Mouse (Mus musculus): ENCODE measurements at regions not wholly inside any gene's neighbourhood (a gene's known extent, or its start where the extent isn't known, plus 50 kb on each side); places are given as distances from the start of the nearest gene placed in this dataset.
A peak's percentile ranks its signal among the peaks of the same experiment; 100 is the strongest.

DNA sequence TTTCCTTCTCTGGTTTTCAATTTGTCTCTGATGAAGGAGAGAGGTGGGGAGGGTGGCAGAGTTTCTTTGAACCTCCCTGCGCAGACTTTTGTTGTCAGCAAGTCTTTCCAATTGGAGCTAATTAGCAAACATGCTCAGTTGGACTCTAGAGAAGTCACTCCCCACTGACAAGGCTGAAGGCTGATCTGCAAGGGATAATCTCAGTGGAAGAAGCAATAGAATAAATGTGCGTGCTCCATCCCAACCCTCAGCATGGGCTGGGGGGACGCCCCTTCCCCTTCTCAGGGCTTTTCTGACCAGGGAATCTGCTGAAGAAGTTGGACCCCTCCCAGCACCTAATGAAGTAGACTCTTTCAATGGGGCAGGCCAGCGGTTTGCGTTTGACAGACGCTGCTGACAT is 353.8 kb downstream of the Pmp22 start:
- DNase-seq (ENCODE audit: low spot score): no peak

DNA sequence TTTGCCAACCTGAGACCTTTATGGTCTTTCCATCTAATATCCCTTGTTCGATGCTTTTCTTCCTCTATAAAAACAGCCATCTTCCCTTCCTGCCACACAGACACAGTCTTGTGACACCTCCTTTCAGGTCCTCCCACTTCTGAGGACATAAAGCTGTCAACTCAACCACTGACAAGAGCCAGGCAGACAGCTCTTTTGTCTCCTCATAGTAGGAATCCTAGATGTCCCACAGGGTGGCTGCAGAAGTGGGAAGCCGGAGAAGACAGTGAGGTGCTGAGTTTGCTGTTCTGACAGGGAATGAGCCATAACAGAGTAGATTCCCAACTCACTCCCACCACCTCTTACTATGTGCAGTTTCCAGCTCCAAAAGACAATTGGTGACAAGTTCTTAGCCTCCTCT is 358.4 kb downstream of the Pmp22 start:
- DNase-seq (ENCODE audit: low spot score): peak; percentile 22

GRCm38 (mm10) chr11:63502181-63502580 is 373.4 kb downstream of the Pmp22 start:
- no peak for DNase-seq (ENCODE audit: low spot score)

DNA sequence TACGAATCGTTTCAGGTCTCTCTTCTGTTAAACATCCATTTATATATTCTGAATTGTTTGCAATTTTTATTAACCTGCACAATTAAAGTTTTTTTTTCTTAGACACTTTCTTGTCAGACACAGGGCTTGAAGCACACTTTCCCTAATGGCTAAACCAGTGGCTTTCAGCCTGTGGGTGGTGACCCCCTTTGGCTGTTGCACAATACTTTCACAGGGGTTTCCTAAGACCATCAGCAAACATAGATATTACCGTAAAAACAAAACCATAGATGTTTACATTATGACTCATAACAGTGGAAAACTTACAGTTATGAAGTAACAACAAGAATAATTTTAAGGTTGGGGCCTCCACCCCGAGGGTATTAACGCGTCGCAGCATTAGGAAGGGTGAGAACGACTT is 378.6 kb downstream of the Pmp22 start:
- no peak for DNase-seq (ENCODE audit: low spot score)

- DNase-seq (ENCODE audit: low spot score): no peak
Observed at GRCm38 (mm10) chr11:63508727-63509126, 379.9 kb downstream of the Pmp22 start.

- no peak for DNase-seq (ENCODE audit: low spot score)
Observed at GRCm38 (mm10) chr11:63510611-63511010, 381.8 kb downstream of the Pmp22 start.

DNA sequence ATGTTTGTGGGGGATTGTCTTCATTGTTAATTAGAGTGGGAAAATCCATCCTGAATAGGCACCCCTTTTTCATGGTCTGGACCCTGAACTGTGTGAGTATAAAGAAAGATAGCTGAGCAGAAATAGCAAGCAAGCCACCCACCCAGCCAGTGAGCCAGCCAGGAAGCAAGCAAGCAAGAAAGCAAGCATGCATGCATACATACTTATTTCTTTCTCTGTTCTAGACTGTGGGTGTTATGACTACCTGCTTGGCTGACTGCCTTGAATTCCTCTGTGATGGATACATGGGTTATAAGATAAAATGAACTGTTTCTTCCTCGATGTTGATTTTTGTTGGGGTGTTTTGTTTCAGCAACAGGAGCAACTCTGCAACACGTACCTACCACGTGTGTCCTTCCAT is 385.8 kb downstream of the Pmp22 start:
- DNase-seq (ENCODE audit: low spot score): no peak

DNA sequence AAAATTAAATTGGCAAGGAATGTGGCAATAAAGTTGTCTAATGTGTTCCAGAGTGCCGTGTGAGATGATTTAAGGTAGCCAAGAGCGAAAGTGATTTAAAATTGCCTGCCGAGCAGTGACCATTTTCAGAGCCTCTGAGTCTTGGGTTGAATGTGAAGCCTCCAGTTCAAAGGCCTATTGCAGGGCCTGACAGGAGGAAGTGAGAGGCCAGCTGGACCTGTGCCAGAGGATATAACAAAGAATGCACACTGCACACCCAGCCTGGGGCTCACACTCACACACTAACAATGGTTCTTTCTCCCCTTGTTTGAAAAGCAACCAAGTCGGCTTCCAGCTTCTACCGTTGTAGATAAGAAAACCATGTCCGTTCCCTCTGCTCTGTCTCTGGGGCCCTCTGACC is 390.1 kb downstream of the Pmp22 start:
- DNase-seq (ENCODE audit: low spot score): peak; percentile 23

DNA sequence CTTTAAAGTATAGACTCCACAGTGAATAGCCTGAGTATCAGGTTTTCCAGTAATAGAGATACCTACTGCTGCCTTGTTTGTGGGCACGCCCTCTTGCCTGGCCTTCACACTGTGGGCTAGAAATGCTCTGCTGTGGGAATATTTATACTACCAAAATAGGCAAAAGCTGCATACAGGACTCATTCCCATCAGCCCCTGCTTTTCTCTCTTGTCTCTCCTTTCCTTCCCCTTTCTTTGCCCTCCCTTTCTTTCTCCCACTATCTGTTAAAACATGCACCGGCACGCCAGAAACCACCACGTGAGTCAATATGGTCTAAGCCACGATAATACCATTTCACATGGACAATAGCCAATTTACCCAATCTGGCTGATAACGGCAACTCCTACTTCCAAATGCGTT is 395.5 kb downstream of the Pmp22 start:
- DNase-seq (ENCODE audit: low spot score): no peak

DNA sequence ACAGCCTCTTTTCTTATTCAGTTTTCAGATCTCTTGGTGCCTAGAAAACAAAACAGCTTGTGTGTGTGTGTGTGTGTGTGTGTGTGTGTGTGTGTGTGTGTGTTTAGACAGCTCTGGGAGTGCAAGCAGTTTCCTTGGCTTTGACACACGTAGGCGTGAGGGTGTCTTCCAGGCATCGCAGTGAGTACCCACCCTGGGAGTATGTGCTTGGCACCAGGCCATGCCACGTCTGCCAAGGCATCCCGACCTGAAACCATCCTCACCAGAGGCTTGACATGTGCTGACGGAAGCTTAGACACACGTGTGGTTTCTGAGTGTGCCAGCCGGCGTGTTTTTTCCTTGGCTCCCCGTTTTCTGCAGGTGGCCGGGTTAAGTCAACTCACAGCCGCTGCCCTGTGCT is 396.6 kb downstream of the Pmp22 start:
- DNase-seq (ENCODE audit: low spot score): no peak

GRCm38 (mm10) chr11:63525956-63526355 is 396.1 kb downstream of the Hs3st3b1 start:
- no peak for DNase-seq (ENCODE audit: low spot score)

DNA sequence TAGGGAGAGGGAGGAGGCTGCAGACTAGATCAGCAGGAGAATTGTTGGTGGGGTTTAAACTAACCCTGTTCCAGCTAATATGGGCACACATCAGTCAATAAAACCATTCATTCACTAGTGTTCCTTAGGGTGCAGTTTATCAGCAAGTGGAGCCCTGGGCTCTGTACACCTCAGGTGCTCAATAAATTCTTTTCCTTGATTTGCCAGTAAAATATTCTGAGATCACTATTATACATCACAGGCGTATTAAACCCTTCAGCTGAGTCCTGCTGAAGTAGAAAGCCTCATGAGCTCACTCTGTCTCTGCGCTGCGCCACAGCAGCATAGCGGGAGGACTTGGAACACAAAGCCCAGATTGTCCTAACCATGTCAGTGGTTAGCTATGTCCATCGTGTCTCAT is 389.3 kb downstream of the Hs3st3b1 start:
- no peak for DNase-seq (ENCODE audit: low spot score)

- no peak for DNase-seq (ENCODE audit: low spot score)
Observed at GRCm38 (mm10) chr11:63533555-63534200, 388.4 kb downstream of the Hs3st3b1 start.

DNA sequence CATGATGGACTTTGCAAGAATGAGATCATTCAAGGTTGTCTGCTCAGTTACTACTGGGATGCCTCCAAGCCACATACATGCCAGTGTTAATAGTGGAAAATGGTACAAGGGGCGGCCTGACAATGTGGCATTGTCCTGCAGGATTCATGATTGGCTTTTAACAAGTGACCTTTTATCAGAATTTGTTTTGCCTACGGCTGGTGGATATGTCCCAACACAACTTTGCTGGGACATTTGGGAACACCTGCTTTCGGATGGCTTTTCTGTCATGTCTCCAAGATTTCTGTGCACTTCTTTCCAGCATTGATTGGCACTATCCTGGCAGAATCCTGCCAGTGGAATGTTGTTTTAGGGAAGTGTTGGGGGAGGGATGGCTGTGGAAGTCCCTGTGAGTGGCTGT is 384.4 kb downstream of the Hs3st3b1 start:
- DNase-seq (ENCODE audit: low spot score): no peak

DNA sequence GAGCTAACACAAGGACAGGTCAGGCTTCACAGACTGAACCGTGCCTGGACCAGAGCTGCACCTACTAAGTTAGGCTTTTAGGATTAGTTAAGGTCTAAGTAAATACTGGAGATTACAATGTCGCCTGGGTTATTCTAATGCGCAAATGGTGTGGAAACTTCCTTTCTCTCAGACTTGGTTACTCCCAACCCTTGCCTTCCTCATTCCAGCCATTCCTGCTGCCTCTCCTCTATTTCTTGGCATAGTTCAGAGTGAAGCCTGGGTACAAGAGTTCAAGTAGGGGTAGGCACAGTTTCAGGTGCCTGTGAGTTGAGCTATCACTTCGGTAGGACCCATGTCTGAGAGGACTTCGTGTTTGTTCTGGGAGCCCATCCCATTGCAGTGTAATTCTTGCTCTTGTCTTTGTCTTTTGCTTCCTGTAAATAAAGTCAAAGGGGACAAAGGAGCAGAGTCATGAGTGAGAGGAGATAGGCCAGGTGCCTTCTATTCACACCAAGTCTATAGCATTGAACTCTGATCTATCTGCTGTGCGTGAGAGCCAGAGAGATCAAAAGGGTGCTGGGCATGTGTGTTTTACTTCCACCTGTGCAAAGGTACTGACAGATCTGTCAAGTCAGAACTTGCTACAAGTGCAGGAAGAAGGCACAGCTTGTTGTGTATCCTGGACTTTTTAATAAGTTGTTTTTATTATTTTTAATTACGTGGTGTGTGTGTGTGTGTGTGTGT is 378.0 kb downstream of the Hs3st3b1 start:
- DNase-seq (ENCODE audit: low spot score): no peak

GRCm38 (mm10) chr11:63545516-63545915 is 376.6 kb downstream of the Hs3st3b1 start:
- peak; percentile 42 for DNase-seq (ENCODE audit: low spot score)

DNA sequence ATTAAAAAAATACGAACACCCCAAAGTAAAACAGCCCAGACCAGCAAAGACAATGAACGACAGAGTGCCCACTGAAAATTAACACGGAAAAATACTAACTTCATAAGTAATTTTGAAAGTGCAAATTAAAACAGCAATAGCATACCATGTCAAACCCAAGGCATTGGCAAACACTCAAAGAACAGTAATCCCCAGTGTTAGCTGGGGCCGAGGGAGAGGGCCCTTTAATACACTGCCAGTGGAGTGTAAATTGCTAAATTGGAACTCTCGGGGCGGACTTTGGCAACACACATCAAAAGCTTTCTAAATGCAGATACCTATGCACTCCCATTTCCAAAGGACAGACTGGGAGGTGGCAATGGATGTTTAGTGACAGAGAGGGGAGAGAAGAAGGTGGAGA is 361.6 kb downstream of the Hs3st3b1 start:
- DNase-seq (ENCODE audit: low spot score): no peak

GRCm38 (mm10) chr11:63562696-63563095 is 359.4 kb downstream of the Hs3st3b1 start:
- peak; percentile 22 for DNase-seq (ENCODE audit: low spot score)

DNA sequence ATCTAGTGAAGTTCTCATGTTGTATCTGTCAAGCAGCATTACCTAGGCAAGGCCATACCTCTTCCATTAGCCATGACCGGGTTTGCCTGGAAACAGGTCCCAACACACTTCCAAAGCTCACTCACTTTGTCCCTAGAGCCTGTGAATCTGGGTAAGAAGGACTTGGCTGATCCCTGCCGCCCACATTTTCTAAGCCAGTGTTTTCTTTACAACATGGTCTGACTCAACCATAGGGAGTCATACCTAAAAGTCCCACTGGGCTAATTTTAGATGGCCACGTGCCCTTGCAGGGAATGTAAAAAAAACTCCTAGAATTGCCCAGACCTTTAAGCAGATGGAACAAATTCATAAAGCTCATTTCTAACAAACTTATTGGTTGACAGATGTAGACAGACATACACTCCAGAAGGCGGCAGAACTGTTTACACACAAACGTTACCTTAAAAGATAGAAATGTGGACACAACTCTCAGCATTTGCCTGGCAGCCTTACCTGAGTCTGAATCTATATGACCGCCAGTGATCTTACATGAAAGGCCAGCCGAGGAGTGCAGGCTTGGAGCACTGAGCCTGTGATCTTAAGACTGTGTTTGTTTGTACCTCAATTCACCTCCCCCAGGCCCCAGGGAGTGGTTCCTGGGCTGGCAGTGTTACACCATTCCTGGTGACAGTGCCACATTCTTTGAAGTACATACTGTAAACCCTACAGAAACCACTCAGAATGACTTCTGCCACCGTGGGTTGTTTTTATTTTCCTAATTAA is 356.4 kb downstream of the Hs3st3b1 start:
- no peak for DNase-seq (ENCODE audit: low spot score)

- DNase-seq (ENCODE audit: low spot score): peak; percentile 66
Observed at GRCm38 (mm10) chr11:63569785-63570479, 352.2 kb downstream of the Hs3st3b1 start.

GRCm38 (mm10) chr11:63570646-63571045 is 351.4 kb downstream of the Hs3st3b1 start:
- DNase-seq (ENCODE audit: low spot score): no peak

DNA sequence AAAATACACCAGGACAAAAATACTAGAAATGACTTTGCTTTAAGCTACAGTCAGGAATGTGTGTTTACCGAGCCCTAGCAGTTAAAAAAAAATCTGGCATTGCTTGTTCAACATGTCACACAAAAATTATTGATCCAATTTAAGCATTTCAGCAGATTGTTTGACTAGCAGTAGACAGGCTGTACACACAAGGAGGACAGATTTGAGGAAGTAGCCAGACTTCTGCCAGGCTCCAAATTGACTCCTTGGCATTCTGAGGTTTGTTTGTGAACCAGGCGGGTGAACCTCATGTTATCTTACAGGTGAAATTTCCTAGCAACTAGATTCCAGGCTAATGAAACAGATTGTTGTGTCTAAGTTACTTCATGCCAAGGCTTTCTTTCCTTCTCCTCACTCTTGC is 348.8 kb downstream of the Hs3st3b1 start:
- no peak for DNase-seq (ENCODE audit: low spot score)

DNA sequence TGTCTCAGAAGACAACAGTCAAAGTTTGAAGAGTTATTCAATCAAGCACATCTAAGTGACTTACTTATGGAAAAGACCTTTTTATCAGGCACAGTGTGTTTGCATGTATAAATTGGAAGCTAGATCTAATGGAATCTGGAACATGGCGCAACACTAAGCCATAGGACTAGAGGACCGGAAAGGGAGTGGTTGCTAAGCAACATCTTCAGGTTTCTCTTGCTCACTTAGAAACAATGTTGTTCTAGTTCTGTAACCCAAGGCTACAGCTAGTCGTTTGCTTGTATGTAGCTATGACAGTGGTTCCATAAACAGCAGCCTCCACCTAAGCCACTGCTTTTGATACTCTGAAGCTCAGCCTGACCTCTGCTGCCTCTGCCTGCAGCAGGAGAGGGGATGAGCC is 338.8 kb downstream of the Hs3st3b1 start:
- DNase-seq (ENCODE audit: low spot score): no peak

All from embryo, embryonic 10.5 days (tissue).